Mouse (Mus musculus) liver, embryonic 14.5 days (tissue): ENCODE measurements at regions not wholly inside any gene's neighbourhood (a gene's known extent, or its start where the extent isn't known, plus 50 kb on each side); places are given as distances from the start of the nearest gene placed in this dataset.

Experiments used
- ATAC-seq: fragments of 200-750 bp; cut with Nextera tagmentation; 2 replicates; pipeline ENCODE4 v1.8.0; 2017; ENCODE audit warnings: moderate number of reproducible peaks, mild to moderate bottlenecking, moderate library complexity; ENCODE audit not compliant: insufficient read depth
- DNase-seq, 3 experiments: peaks; one replicate each; pipeline ENCODE4 v3.0.0-alpha.2; 2012 to 2013; ENCODE audit warnings: low read depth in 3 of 3, low spot score in 3 of 3
- H3K27ac ChIP-seq: fragments of 300-500 bp; sonication (generic); 2 replicates; pipeline ENCODE4 v1.5.1; 2014; ENCODE audit warnings: moderate library complexity, mild to moderate bottlenecking, control low read depth, inconsistent platforms
- H3K27me3 ChIP-seq: fragments of 300-500 bp; sonication (generic); 2 replicates; pipeline ENCODE4 v1.6.1; 2014; ENCODE audit warnings: mild to moderate bottlenecking, low read length, moderate library complexity; ENCODE audit not compliant: control insufficient read depth, insufficient read depth
- H3K36me3 ChIP-seq: fragments of 300-500 bp; sonication (generic); replicated peaks from 2 replicates; pipeline ENCODE4 v1.6.1; 2014; ENCODE audit warnings: low read depth; ENCODE audit not compliant: control insufficient read depth, insufficient read depth
- H3K4me1 ChIP-seq, 2 experiments: fragments of 200-500 bp in 1 of 2; fragments of 300-500 bp in 1 of 2; sonication (generic) in 1 of 2; replicated peaks; 2 replicates each; pipeline ENCODE4 v1.6.1; 2012 to 2014; ENCODE audit warnings: antibody characterized with exemption in 1 of 2, inconsistent platforms in 1 of 2, low read length in 1 of 2; ENCODE audit not compliant: control insufficient read depth in 2 of 2, insufficient read depth in 2 of 2
- H3K4me2 ChIP-seq: fragments of 300-500 bp; sonication (generic); 2 replicates; pipeline ENCODE4 v1.6.1; 2014; ENCODE audit warnings: low read depth, mild to moderate bottlenecking, control low read depth, moderate library complexity
- H3K4me3 ChIP-seq, 2 experiments: fragments of 200-500 bp in 1 of 2; fragments of 300-500 bp in 1 of 2; sonication (generic) in 1 of 2; 2 replicates each; pipeline ENCODE4 v1.5.1; 2012 to 2014; ENCODE audit warnings: low read depth in 2 of 2, low read length in 2 of 2, mild to moderate bottlenecking in 2 of 2, control low read depth in 1 of 2, inconsistent platforms in 1 of 2, moderate library complexity in 1 of 2; ENCODE audit not compliant: insufficient read depth in 1 of 2
- H3K9ac ChIP-seq: fragments of 300-500 bp; sonication (generic); replicated peaks from 2 replicates; pipeline ENCODE4 v1.6.1; 2014; ENCODE audit warnings: mild to moderate bottlenecking, control low read depth, moderate library complexity
- H3K9me3 ChIP-seq: fragments of 300-500 bp; sonication (generic); 2 replicates; pipeline ENCODE4 v1.6.1; 2016; ENCODE audit warnings: low read length, mixed read lengths; ENCODE audit not compliant: control insufficient read depth
- CTCF ChIP-seq: IDR thresholded peaks from 2 replicates; pipeline ENCODE4 v1.5.1; 2016; ENCODE audit warnings: antibody characterized with exemption, low read depth, control low read depth
- EP300 ChIP-seq: IDR thresholded peaks from 2 replicates; pipeline ENCODE4 v1.6.1; 2016; ENCODE audit warnings: antibody characterized with exemption, low read depth
- WGBS: fragments of 180-500 bp; shearing (Covaris S2); extraction: QIAGEN DNeasy Blood & Tissue Kit; methylation state at CpG from one replicate; pipeline ENCODE4 v1.1.7; 2014; ENCODE audit not compliant: insufficient replicate concordance; 5-methylcytosine and 5-hydroxymethylcytosine counted together

- Histone ChIP-seq H3K27ac (no peak overlapping the region), H3K9me3 (no peaks in the 10 kb centered on the region), H3K4me2 (no peak overlapping the region), H3K9ac (no peak overlapping the region), H3K36me3 (no peaks in the 10 kb centered on the region), H3K4me3 (no peak overlapping the region), H3K27me3 (no peaks in the 10 kb centered on the region), H3K4me1 (no peaks in the 10 kb centered on the region)
- TF ChIP-seq CTCF (no peak), EP300 (no peak)
- DNase-seq: no peak
- 61% methylated on average over 5 of the region's 5 CpGs for WGBS
- no peak for ATAC-seq
These were observed 212.2 kb downstream of the Gm10295 start for GRCm38 (mm10) chr7:71139068-71139467.

- 66% methylated on average over 1 of the region's 1 CpGs for WGBS
- DNase-seq (no peak), ATAC-seq (no peak)
- H3K27ac ChIP-seq: no peak overlapping the region
- H3K27me3 ChIP-seq: no peaks in the 10 kb centered on the region
- no peak overlapping the region for H3K9ac ChIP-seq
- peaks cover 0 to 4% of the 10 kb centered on the region in 2 experiments; a peak in 1 of 4 replicates for H3K4me1 ChIP-seq
- no peaks in the 10 kb centered on the region for H3K36me3 ChIP-seq
- no peaks in the 10 kb centered on the region for H3K9me3 ChIP-seq
- H3K4me2 ChIP-seq: no peak overlapping the region
- no peak for TF ChIP-seq EP300
- TF ChIP-seq CTCF: no peak
- H3K4me3 ChIP-seq: no peak overlapping the region
These were observed 221.3 kb downstream of the Gm10295 start for GRCm38 (mm10) chr7:71129981-71130380.

- no peak for TF ChIP-seq EP300
- no peak for TF ChIP-seq CTCF
- no peak for DNase-seq
- Histone ChIP-seq H3K36me3 (no peaks in the 10 kb centered on the region), H3K4me1 (peaks cover 0 to 4% of the 10 kb centered on the region in 2 experiments; a peak in 1 of 4 replicates), H3K4me3 (no peak overlapping the region), H3K9ac (no peak overlapping the region), H3K27ac (no peak overlapping the region), H3K9me3 (no peaks in the 10 kb centered on the region), H3K27me3 (no peaks in the 10 kb centered on the region), H3K4me2 (no peak overlapping the region)
- no peak for ATAC-seq
- WGBS: 33% methylated on average over 3 of the region's 3 CpGs
These were observed 222.4 kb downstream of the Gm10295 start for GRCm38 (mm10) chr7:71128928-71129327.

- WGBS: 37% methylated on average over 5 of the region's 5 CpGs
- ATAC-seq (no peak), DNase-seq (no peak)
- Histone ChIP-seq H3K4me2 (no peak overlapping the region), H3K9me3 (no peaks in the 10 kb centered on the region), H3K4me1 (peaks cover 0 to 4% of the 10 kb centered on the region in 2 experiments; a peak in 1 of 4 replicates), H3K9ac (no peak overlapping the region), H3K27me3 (no peaks in the 10 kb centered on the region), H3K27ac (no peak overlapping the region), H3K4me3 (no peak overlapping the region), H3K36me3 (no peaks in the 10 kb centered on the region)
- TF ChIP-seq EP300 (no peak), CTCF (no peak)
These were observed 229.8 kb downstream of the Gm10295 start for GRCm38 (mm10) chr7:71121453-71121852.

GRCm38 (mm10) chr7:71120975-71121374 lies 230.3 kb downstream of the Gm10295 start:
- no peaks in the 10 kb centered on the region for H3K27me3 ChIP-seq
- WGBS: 66% methylated on average over 4 of the region's 4 CpGs
- no peaks in the 10 kb centered on the region for H3K9me3 ChIP-seq
- H3K4me2 ChIP-seq: no peak overlapping the region
- ATAC-seq (no peak), DNase-seq (no peak)
- TF ChIP-seq EP300 (no peak), CTCF (no peak)
- no peak overlapping the region for H3K4me3 ChIP-seq
- no peak overlapping the region for H3K9ac ChIP-seq
- no peak overlapping the region for H3K27ac ChIP-seq
- no peaks in the 10 kb centered on the region for H3K36me3 ChIP-seq
- H3K4me1 ChIP-seq: peaks cover 0 to 4% of the 10 kb centered on the region in 2 experiments; a peak in 1 of 4 replicates
